Mouse (Mus musculus) liver, embryonic 14.5 days (tissue): ENCODE measurements at regions not wholly inside any gene's neighbourhood (a gene's known extent, or its start where the extent isn't known, plus 50 kb on each side); places are given as distances from the start of the nearest gene placed in this dataset.

Source experiments
- ATAC-seq: fragments of 200-750 bp; cut with Nextera tagmentation; 2 replicates; pipeline ENCODE4 v1.8.0; 2017; ENCODE audit warnings: moderate number of reproducible peaks, mild to moderate bottlenecking, moderate library complexity; ENCODE audit not compliant: insufficient read depth
- DNase-seq, 3 experiments: peaks; one replicate each; pipeline ENCODE4 v3.0.0-alpha.2; 2012 to 2013; ENCODE audit warnings: low read depth in 3 of 3, low spot score in 3 of 3
- H3K27ac ChIP-seq: fragments of 300-500 bp; sonication (generic); 2 replicates; pipeline ENCODE4 v1.5.1; 2014; ENCODE audit warnings: moderate library complexity, mild to moderate bottlenecking, control low read depth, inconsistent platforms
- H3K27me3 ChIP-seq: fragments of 300-500 bp; sonication (generic); 2 replicates; pipeline ENCODE4 v1.6.1; 2014; ENCODE audit warnings: mild to moderate bottlenecking, low read length, moderate library complexity; ENCODE audit not compliant: control insufficient read depth, insufficient read depth
- H3K36me3 ChIP-seq: fragments of 300-500 bp; sonication (generic); replicated peaks from 2 replicates; pipeline ENCODE4 v1.6.1; 2014; ENCODE audit warnings: low read depth; ENCODE audit not compliant: control insufficient read depth, insufficient read depth
- H3K4me1 ChIP-seq, 2 experiments: fragments of 200-500 bp in 1 of 2; fragments of 300-500 bp in 1 of 2; sonication (generic) in 1 of 2; replicated peaks; 2 replicates each; pipeline ENCODE4 v1.6.1; 2012 to 2014; ENCODE audit warnings: antibody characterized with exemption in 1 of 2, inconsistent platforms in 1 of 2, low read length in 1 of 2; ENCODE audit not compliant: control insufficient read depth in 2 of 2, insufficient read depth in 2 of 2
- H3K4me2 ChIP-seq: fragments of 300-500 bp; sonication (generic); 2 replicates; pipeline ENCODE4 v1.6.1; 2014; ENCODE audit warnings: low read depth, mild to moderate bottlenecking, control low read depth, moderate library complexity
- H3K4me3 ChIP-seq, 2 experiments: fragments of 200-500 bp in 1 of 2; fragments of 300-500 bp in 1 of 2; sonication (generic) in 1 of 2; 2 replicates each; pipeline ENCODE4 v1.5.1; 2012 to 2014; ENCODE audit warnings: low read depth in 2 of 2, low read length in 2 of 2, mild to moderate bottlenecking in 2 of 2, control low read depth in 1 of 2, inconsistent platforms in 1 of 2, moderate library complexity in 1 of 2; ENCODE audit not compliant: insufficient read depth in 1 of 2
- H3K9ac ChIP-seq: fragments of 300-500 bp; sonication (generic); replicated peaks from 2 replicates; pipeline ENCODE4 v1.6.1; 2014; ENCODE audit warnings: mild to moderate bottlenecking, control low read depth, moderate library complexity
- H3K9me3 ChIP-seq: fragments of 300-500 bp; sonication (generic); 2 replicates; pipeline ENCODE4 v1.6.1; 2016; ENCODE audit warnings: low read length, mixed read lengths; ENCODE audit not compliant: control insufficient read depth
- CTCF ChIP-seq: IDR thresholded peaks from 2 replicates; pipeline ENCODE4 v1.5.1; 2016; ENCODE audit warnings: antibody characterized with exemption, low read depth, control low read depth
- EP300 ChIP-seq: IDR thresholded peaks from 2 replicates; pipeline ENCODE4 v1.6.1; 2016; ENCODE audit warnings: antibody characterized with exemption, low read depth
- WGBS: fragments of 180-500 bp; shearing (Covaris S2); extraction: QIAGEN DNeasy Blood & Tissue Kit; methylation state at CpG from one replicate; pipeline ENCODE4 v1.1.7; 2014; ENCODE audit not compliant: insufficient replicate concordance; 5-methylcytosine and 5-hydroxymethylcytosine counted together

DNA sequence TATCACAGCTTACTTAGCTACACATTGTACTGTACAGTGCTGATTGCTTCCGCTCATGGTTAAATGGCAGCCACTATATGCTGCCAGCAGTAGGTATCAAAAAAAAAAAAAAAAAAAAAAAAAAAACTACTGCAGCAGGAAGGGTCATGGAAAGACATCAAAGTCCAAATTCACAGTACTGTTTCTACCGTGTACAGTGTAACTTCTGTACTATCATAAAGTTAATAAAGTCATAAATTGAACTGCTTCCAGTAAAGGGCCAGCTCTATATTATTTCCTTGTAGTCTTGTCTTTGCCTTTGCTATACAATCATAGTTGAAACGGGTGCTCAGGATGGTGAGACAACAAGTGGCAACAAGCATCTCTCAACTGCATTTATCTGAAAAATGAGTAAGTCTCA lies 552.6 kb upstream of the Mpdz start:
- Histone ChIP-seq H3K4me2 (no peak overlapping the region), H3K27ac (no peak overlapping the region), H3K27me3 (no peaks in the 10 kb centered on the region), H3K4me1 (no peaks in the 10 kb centered on the region), H3K36me3 (no peaks in the 10 kb centered on the region), H3K9me3 (no peaks in the 10 kb centered on the region), H3K4me3 (no peak overlapping the region), H3K9ac (no peak overlapping the region)
- WGBS: 71% methylated on average over 3 of the region's 3 CpGs
- TF ChIP-seq CTCF (no peak), EP300 (no peak)
- DNase-seq (no peak), ATAC-seq (no peak)

GRCm38 (mm10) chr4:81988796-81989195 lies 546.2 kb upstream of the Mpdz start:
- no peaks in the 10 kb centered on the region for H3K4me1 ChIP-seq
- no peaks in the 10 kb centered on the region for H3K9me3 ChIP-seq
- TF ChIP-seq EP300: no peak
- no peak for TF ChIP-seq CTCF
- no peaks in the 10 kb centered on the region for H3K36me3 ChIP-seq
- ATAC-seq (no peak), DNase-seq (no peak)
- no peak overlapping the region for H3K9ac ChIP-seq
- no peak overlapping the region for H3K4me3 ChIP-seq
- 51% methylated on average over 2 of the region's 2 CpGs for WGBS
- no peak overlapping the region for H3K27ac ChIP-seq
- H3K27me3 ChIP-seq: no peaks in the 10 kb centered on the region
- no peak overlapping the region for H3K4me2 ChIP-seq

DNA sequence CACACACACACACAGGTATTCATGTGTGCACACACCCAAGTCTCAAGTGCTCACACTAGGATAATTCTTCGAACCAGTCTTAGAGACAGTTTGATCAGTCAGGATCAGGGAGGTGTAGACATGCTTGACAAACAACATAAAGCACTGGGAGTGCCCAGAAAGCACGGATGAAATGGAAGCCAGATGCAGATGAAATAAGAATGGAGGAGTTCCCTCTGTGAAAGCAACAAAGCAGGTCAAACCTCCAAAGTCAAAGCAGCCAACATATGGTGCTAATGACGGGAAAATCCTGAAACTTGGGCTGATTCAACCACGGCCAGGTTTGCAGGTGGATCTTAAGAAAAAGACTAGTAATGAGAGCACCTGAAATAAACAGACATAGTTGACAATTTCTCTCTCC lies 544.0 kb upstream of the Mpdz start:
- H3K4me3 ChIP-seq: no peak overlapping the region
- DNase-seq: no peak
- no peak for TF ChIP-seq CTCF
- no peak for TF ChIP-seq EP300
- H3K4me1 ChIP-seq: no peaks in the 10 kb centered on the region
- H3K4me2 ChIP-seq: no peak overlapping the region
- no peak overlapping the region for H3K9ac ChIP-seq
- no peaks in the 10 kb centered on the region for H3K27me3 ChIP-seq
- H3K36me3 ChIP-seq: no peaks in the 10 kb centered on the region
- H3K27ac ChIP-seq: no peak overlapping the region
- 49% methylated on average over 4 of the region's 4 CpGs for WGBS
- H3K9me3 ChIP-seq: no peaks in the 10 kb centered on the region
- ATAC-seq: no peak

GRCm38 (mm10) chr4:81981811-81982210 lies 539.2 kb upstream of the Mpdz start:
- TF ChIP-seq EP300 (no peak), CTCF (no peak)
- H3K4me2 ChIP-seq: no peak overlapping the region
- H3K4me3 ChIP-seq: no peak overlapping the region
- H3K9ac ChIP-seq: no peak overlapping the region
- H3K4me1 ChIP-seq: no peaks in the 10 kb centered on the region
- 62% methylated on average over 1 of the region's 1 CpGs for WGBS
- ATAC-seq (no peak), DNase-seq (no peak)
- H3K9me3 ChIP-seq: no peaks in the 10 kb centered on the region
- H3K27me3 ChIP-seq: no peaks in the 10 kb centered on the region
- H3K27ac ChIP-seq: no peak overlapping the region
- H3K36me3 ChIP-seq: no peaks in the 10 kb centered on the region

DNA sequence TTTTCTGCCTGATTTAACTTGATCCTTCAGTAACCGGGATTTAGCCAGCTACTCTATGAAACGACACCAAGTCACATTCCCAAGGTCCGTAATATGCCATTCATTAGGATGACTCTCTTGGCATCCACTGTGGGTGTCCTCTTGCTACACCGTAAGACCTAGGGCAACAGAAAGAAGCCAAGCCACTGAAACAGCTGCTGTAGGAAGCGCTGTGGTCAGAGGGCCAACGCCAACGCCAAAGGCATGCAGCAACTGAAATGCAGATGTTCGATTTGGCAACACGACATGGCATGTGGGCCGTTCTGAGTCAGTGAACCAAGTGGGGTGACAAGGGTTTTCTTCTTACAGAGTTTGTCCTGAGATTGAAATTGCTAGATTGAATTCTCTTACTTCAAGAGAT lies 527.9 kb upstream of the Mpdz start:
- Histone ChIP-seq H3K27ac (no peak overlapping the region), H3K36me3 (no peaks in the 10 kb centered on the region), H3K4me1 (no peaks in the 10 kb centered on the region), H3K4me2 (no peak overlapping the region), H3K27me3 (no peaks in the 10 kb centered on the region), H3K4me3 (no peak overlapping the region), H3K9me3 (no peaks in the 10 kb centered on the region), H3K9ac (no peak overlapping the region)
- ATAC-seq (no peak), DNase-seq (no peak)
- TF ChIP-seq CTCF (no peak), EP300 (no peak)
- WGBS: 54% methylated on average over 10 of the region's 10 CpGs

GRCm38 (mm10) chr4:81969621-81970115 lies 527.1 kb upstream of the Mpdz start:
- TF ChIP-seq CTCF (no peak), EP300 (no peak)

More at GRCm38 (mm10) chr4:81969621-81970115, 527.1 kb upstream of the Mpdz start:
- WGBS: 43% methylated on average over 3 of the region's 3 CpGs
- Histone ChIP-seq H3K27me3 (no peaks in the 10 kb centered on the region), H3K9ac (no peak overlapping the region), H3K36me3 (no peaks in the 10 kb centered on the region), H3K9me3 (no peaks in the 10 kb centered on the region), H3K4me3 (no peak overlapping the region), H3K4me1 (no peaks in the 10 kb centered on the region), H3K27ac (no peak overlapping the region), H3K4me2 (no peak overlapping the region)
- ATAC-seq: no peak
- DNase-seq: no peak
